Mouse (Mus musculus) cortical plate, adult 2 months (tissue): Measurements from ENCODE around the gene Kifc1. TPM values are rescaled to one million over a fixed set of nuclear protein-coding genes. Genes with fewer than 3 reads are reported as not detected.

Experiments
- H3K27ac ChIP-seq: fragments of 200-500 bp; 2 replicates; pipeline ENCODE4 v1.5.1; 2012; ENCODE audit warnings: low read length, control low read depth, inconsistent platforms; ENCODE audit not compliant: insufficient read depth
- H3K4me1 ChIP-seq: fragments of 200-500 bp; 2 replicates; pipeline ENCODE4 v1.6.1; 2011; ENCODE audit warnings: low read length; ENCODE audit not compliant: control insufficient read depth, insufficient read depth
- H3K4me3 ChIP-seq: fragments of 200-500 bp; 2 replicates; pipeline ENCODE4 v1.5.1; 2011; ENCODE audit warnings: mild to moderate bottlenecking, low read length, control low read depth; ENCODE audit not compliant: insufficient read depth
- CTCF ChIP-seq: fragments of 200-500 bp; IDR thresholded peaks from 2 replicates; pipeline ENCODE4 v1.5.1; 2011; ENCODE audit warnings: mild to moderate bottlenecking, control low read depth, low read length; ENCODE audit not compliant: insufficient read depth; ENCODE audit errors: extremely low read depth
- POLR2A ChIP-seq: fragments of 200-500 bp; IDR thresholded peaks from 2 replicates; pipeline ENCODE4 v1.6.1; 2011; ENCODE audit warnings: mild to moderate bottlenecking, low read length, control low read depth; ENCODE audit not compliant: insufficient read depth; ENCODE audit errors: extremely low read depth
- polyA plus RNA-seq: library from polyadenylated mRNA; depleted of rRNA; stranded (reverse); fragments of >200 nt; gene quantifications from 2 replicates; pipeline ENCODE4 v1.2.3, GENCODE M21; 2012

Gene Kifc1
- polyA plus RNA-seq, 1 experiment: 2.3 TPM

- Histone ChIP-seq H3K4me1 (no peaks in the 10 kb centered on the region), H3K27ac (peak within 1 kb of the TSS; percentile 92), H3K4me3 (peak within 1 kb of the TSS; percentile 62)
- peak; percentile 66; the same call in 1 of the 2 replicates for TF ChIP-seq POLR2A
- TF ChIP-seq CTCF: no peak
Measured at GRCm38 (mm10) chr17:33929371-33930279, 39.2 kb upstream of the Kifc1 start, which contains the start of gene Rgl2. TSS of gene Rgl2 (plus strand) at chr17:33929543.

GRCm38 (mm10) chr17:33928251-33928947, 37.9 kb upstream of the Kifc1 start:
- TF ChIP-seq CTCF (no peak), POLR2A (no peak)
- no peaks in the 10 kb centered on the region for H3K4me1 ChIP-seq
- no peak overlapping the region for H3K27ac ChIP-seq
- peak overlapping the region; percentile 62 for H3K4me3 ChIP-seq

DNA sequence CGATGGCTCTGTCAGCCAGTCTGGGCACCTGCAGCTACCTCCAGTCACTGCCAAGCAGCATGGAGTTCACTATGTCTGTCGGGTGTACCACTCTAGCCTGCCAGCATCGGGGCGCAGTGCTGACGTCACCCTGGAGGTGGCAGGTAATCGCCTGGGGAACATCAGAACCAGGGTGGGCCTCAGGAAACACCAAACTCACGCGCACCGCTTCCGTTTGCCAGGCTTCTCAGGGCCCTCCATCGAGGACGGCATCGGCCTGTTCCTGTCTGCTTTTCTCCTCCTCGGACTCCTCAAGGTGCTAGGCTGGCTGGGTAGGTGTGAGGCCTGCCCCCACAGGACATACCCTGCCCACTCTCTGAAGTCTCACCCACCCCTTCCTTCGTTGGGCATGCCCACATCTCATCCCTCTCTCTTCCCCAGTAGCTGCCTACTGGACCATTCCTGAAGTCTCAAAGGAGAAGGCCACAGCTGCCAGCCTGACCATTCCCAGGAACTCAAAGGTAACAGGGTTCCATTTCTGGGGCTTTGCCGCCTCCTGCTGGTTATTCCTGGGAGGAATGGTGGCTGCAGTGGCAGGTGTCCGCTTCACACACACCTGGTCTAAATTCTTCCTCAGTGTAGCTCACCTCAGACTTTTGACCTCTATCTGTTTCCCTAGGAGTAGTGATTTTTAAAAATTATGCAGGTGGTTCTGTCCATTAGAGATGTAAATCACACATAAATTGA, 35.9 kb upstream of the Kifc1 start:
- no peaks in the 10 kb centered on the region for H3K4me1 ChIP-seq
- H3K4me3 ChIP-seq: no peak overlapping the region
- TF ChIP-seq CTCF (no peak), POLR2A (no peak)
- H3K27ac ChIP-seq: no peak overlapping the region

- H3K4me3 ChIP-seq: no peak overlapping the region
- no peaks in the 10 kb centered on the region for H3K4me1 ChIP-seq
- H3K27ac ChIP-seq: no peak overlapping the region
- TF ChIP-seq CTCF (no peak), POLR2A (no peak)
Measured at GRCm38 (mm10) chr17:33925406-33926116, 35.1 kb upstream of the Kifc1 start.

- H3K27ac ChIP-seq: no peak overlapping the region
- no peaks in the 10 kb centered on the region for H3K4me1 ChIP-seq
- TF ChIP-seq POLR2A (no peak), CTCF (peak; percentile 40)
- H3K4me3 ChIP-seq: no peak overlapping the region
Measured at GRCm38 (mm10) chr17:33924577-33925283, 34.3 kb upstream of the Kifc1 start.

DNA sequence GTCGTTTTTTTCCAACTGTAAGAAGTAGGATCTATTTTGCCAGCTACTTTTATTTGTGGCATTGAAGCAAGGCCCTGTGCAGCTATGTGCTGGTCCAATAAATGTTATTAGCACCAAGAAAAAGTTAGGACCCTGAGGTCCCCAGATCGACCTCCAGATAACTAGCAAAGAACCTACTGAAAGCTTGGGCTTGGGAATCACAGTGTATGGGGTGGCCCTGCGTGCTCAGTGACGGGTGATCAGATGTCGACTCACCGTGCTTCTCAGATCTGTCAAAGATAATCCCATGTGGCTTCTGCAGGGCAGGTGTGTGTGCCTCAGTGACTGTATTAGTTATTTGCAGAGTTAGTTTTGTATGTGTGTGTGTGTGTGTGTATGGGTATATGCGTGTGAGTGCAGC, 30.9 kb upstream of the Kifc1 start:
- H3K4me1 ChIP-seq: no peaks in the 10 kb centered on the region
- no peak overlapping the region for H3K4me3 ChIP-seq
- no peak for TF ChIP-seq POLR2A
- TF ChIP-seq CTCF: no peak
- no peak overlapping the region for H3K27ac ChIP-seq

- Histone ChIP-seq H3K4me1 (no peaks in the 10 kb centered on the region), H3K27ac (no peak overlapping the region), H3K4me3 (peak overlapping the region; percentile 69)
- TF ChIP-seq POLR2A (no peak), CTCF (peak; percentile 77)
Measured at GRCm38 (mm10) chr17:33920282-33921097, 30.0 kb upstream of the Kifc1 start.
